Mouse (Mus musculus) intestine, embryonic 14.5 days (tissue): ENCODE measurements at regions not wholly inside any gene's neighbourhood (a gene's known extent, or its start where the extent isn't known, plus 50 kb on each side); places are given as distances from the start of the nearest gene placed in this dataset.

Source experiments
- ATAC-seq: fragments of 200-750 bp; cut with Nextera tagmentation; replicated peaks from 2 replicates; pipeline ENCODE4 v1.8.0; 2017; ENCODE audit warnings: low read depth, moderate number of reproducible peaks, moderate TSS enrichment, moderate library complexity; ENCODE audit not compliant: low FRiP score, low TSS enrichment
- DNase-seq: peaks from one replicate; pipeline ENCODE4 v3.0.0-alpha.2; 2018; ENCODE audit warnings: low spot score
- H3K27ac ChIP-seq: fragments of 300-500 bp; sonication (generic); 2 replicates; pipeline ENCODE4 v1.5.1; 2014; ENCODE audit warnings: low read depth, mild to moderate bottlenecking, control low read depth
- H3K27me3 ChIP-seq: fragments of 300-500 bp; sonication (generic); replicated peaks from 2 replicates; pipeline ENCODE4 v1.6.1; 2014; ENCODE audit warnings: low read length, control low read depth; ENCODE audit not compliant: control insufficient read depth, insufficient read depth
- H3K36me3 ChIP-seq: fragments of 300-500 bp; sonication (generic); 2 replicates; pipeline ENCODE4 v1.6.1; 2014; ENCODE audit warnings: low read length, control low read depth; ENCODE audit not compliant: control insufficient read depth, insufficient read depth
- H3K4me1 ChIP-seq: fragments of 300-500 bp; sonication (generic); replicated peaks from 2 replicates; pipeline ENCODE4 v1.6.1; 2014; ENCODE audit warnings: low read length, control low read depth, mixed read lengths; ENCODE audit not compliant: control insufficient read depth, insufficient read depth
- H3K4me2 ChIP-seq: fragments of 300-500 bp; sonication (generic); 2 replicates; pipeline ENCODE4 v1.6.1; 2014; ENCODE audit warnings: low read length
- H3K4me3 ChIP-seq: fragments of 300-500 bp; sonication (generic); 2 replicates; pipeline ENCODE4 v1.5.1; 2014; ENCODE audit warnings: low read depth, low read length, control low read depth, mixed read lengths
- H3K9ac ChIP-seq: fragments of 300-500 bp; sonication (generic); 2 replicates; pipeline ENCODE4 v1.6.1; 2014; ENCODE audit warnings: mild to moderate bottlenecking, low read length
- H3K9me3 ChIP-seq: fragments of 300-500 bp; sonication (generic); 2 replicates; pipeline ENCODE4 v1.6.1; 2016; ENCODE audit warnings: low read length, control low read depth; ENCODE audit not compliant: control insufficient read depth
- WGBS: fragments of 180-500 bp; shearing (Covaris S2); extraction: QIAGEN DNeasy Blood & Tissue Kit; methylation state at CpG from one replicate; pipeline ENCODE4 v1.1.7; 2014; 5-methylcytosine and 5-hydroxymethylcytosine counted together

DNA sequence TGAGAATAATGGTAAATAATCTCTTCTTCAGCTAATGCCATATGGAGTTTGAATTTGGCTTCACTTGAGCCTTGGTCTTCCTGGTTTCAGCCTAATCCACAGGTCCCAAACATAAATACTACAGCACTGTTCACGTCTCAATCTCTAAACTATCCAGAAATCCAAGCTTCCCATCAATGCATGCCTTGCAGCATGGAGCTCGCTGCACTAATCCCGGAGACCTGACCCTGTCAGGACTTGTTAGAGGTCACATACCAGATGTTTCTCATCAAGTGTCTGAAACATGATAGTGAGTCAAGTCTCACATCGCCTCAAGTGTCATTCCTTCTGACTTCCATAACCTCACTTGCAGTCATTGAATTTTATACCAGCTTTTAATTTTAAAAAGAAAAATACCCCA lies 1082.9 kb upstream of the Cited2 start:
- Histone ChIP-seq H3K9me3 (no peaks in the 10 kb centered on the region), H3K4me2 (no peak overlapping the region), H3K9ac (no peak overlapping the region), H3K4me3 (no peak overlapping the region), H3K36me3 (no peaks in the 10 kb centered on the region), H3K27ac (no peak overlapping the region), H3K27me3 (no peaks in the 10 kb centered on the region), H3K4me1 (no peaks in the 10 kb centered on the region)
- 28% methylated on average over 4 of the region's 4 CpGs for WGBS
- DNase-seq, result no peak
- no peak for ATAC-seq

DNA sequence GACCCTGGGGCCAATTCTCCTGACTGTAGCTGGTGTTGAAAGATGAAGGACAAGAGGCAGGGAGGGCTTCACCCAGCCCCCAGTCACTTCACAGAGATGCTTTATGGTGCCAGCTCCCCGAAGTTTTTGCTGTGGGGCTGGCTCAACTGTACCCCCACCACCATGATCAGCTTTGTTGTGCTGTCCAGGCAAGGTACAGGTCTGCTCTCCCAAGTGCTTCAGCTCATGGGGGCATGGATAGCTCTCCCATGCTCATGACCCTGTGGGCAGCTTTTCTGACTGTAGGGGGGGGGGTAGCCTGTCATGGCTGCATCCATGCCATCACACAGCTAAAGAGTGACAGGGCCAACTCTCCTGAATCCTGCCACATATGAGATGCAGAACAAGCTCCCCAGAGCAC lies 1072.9 kb upstream of the Cited2 start:
- Histone ChIP-seq H3K4me3 (no peak overlapping the region), H3K27me3 (no peaks in the 10 kb centered on the region), H3K27ac (no peak overlapping the region), H3K4me1 (no peaks in the 10 kb centered on the region), H3K9me3 (no peaks in the 10 kb centered on the region), H3K9ac (no peak overlapping the region), H3K4me2 (no peak overlapping the region), H3K36me3 (no peaks in the 10 kb centered on the region)
- DNase-seq (no peak), ATAC-seq (no peak; the same call in 1 of the 2 replicates)
- WGBS, result 93% methylated on average over 1 of the region's 1 CpGs

DNA sequence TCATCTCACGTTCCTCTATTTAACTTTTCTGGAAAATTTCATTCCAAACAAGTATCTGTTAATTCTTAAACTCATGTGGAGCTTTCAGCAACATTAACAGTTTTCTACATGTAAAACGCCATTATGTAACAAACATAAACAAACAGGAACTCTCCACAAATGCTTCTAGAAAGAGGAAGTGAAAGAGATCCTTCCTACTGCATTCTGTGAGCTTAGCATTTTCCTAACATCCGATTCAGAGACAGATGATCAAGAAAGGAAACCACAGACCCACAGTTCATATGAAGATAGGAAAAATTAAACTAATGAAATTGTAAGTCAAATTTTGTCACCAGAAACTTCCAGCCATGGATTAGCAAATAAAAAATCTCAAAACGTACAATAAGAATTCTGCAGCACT lies 1070.6 kb upstream of the Cited2 start:
- H3K27ac ChIP-seq, result no peak overlapping the region
- ATAC-seq (no peak), DNase-seq (no peak)
- no peaks in the 10 kb centered on the region for H3K9me3 ChIP-seq
- 77% methylated on average over 4 of the region's 4 CpGs for WGBS
- H3K4me3 ChIP-seq, result no peak overlapping the region
- no peaks in the 10 kb centered on the region for H3K36me3 ChIP-seq
- H3K27me3 ChIP-seq, result no peaks in the 10 kb centered on the region
- no peak overlapping the region for H3K9ac ChIP-seq
- H3K4me1 ChIP-seq, result no peaks in the 10 kb centered on the region
- no peak overlapping the region for H3K4me2 ChIP-seq

DNA sequence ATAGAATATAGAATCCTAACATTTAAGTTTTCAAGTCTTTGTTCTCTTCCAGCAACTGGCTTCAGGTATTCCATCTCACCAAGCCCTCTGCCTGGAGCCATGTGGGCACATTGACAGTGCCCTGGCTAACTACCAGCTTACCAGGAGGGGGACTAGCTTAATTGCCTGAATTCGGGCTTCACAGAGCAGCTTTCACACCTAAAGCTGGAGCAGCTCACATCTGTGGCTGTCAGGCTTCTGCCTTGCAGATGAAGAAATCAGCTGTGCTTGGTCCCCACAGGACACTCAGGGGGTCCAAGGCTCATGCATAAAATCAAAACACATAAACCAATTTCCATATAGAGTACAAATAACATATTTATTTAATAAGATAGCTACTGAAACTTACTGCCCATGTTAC lies 1058.5 kb upstream of the Cited2 start:
- no peak overlapping the region for H3K27ac ChIP-seq
- DNase-seq (no peak), ATAC-seq (no peak)
- H3K27me3 ChIP-seq, result no peaks in the 10 kb centered on the region
- WGBS, result 50% methylated on average over 1 of the region's 1 CpGs
- H3K4me3 ChIP-seq, result no peak overlapping the region
- no peak overlapping the region for H3K9ac ChIP-seq
- H3K9me3 ChIP-seq, result no peaks in the 10 kb centered on the region
- H3K36me3 ChIP-seq, result no peaks in the 10 kb centered on the region
- H3K4me2 ChIP-seq, result no peak overlapping the region
- no peaks in the 10 kb centered on the region for H3K4me1 ChIP-seq

DNA sequence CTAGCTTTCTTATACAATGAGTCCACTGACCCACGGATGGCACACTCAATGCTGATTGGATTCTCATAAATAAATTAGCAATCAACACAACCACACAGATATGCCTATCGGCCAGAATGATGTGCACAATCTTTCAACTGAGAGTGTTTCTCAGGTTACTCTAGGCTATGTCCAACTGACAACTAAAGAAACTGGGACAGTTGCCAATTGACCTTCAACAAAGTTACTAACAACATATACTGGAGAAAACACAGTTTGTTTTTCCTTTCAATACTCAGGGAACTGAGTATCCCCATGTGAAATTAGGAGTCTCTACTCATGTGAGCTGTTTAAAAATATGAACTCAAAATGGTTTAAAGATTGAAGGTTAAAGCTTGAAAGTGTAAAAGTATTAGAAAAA lies 1052.7 kb upstream of the Cited2 start:
- H3K4me2 ChIP-seq, result no peak overlapping the region
- no peaks in the 10 kb centered on the region for H3K4me1 ChIP-seq
- no peak for ATAC-seq
- H3K9ac ChIP-seq, result no peak overlapping the region
- no peak overlapping the region for H3K4me3 ChIP-seq
- H3K27ac ChIP-seq, result no peak overlapping the region
- 81% methylated on average over 2 of the region's 2 CpGs for WGBS
- no peaks in the 10 kb centered on the region for H3K36me3 ChIP-seq
- no peaks in the 10 kb centered on the region for H3K27me3 ChIP-seq
- no peaks in the 10 kb centered on the region for H3K9me3 ChIP-seq
- no peak for DNase-seq

DNA sequence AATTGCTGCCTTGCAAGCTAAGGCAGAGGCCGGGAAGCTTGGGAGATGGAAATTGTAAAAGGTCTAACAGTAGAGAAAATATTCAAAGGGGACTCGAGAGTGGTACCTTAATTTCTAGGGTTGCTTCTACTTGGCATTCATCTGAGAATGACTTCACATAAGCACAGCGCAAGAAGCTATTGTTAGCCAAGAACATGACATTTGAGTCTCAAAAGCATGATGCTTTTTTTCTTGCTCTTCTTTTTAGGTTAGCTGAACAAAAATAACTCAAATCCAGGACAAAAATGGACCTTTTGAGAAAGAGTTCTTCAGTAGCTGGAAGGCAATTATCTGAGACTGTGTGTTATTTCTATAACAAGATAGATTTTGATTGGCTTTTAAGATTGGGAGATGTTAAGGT lies 1042.0 kb upstream of the Cited2 start:
- no peak for DNase-seq
- Histone ChIP-seq H3K27me3 (no peaks in the 10 kb centered on the region), H3K4me1 (no peaks in the 10 kb centered on the region), H3K4me2 (no peak overlapping the region), H3K4me3 (no peak overlapping the region), H3K36me3 (no peaks in the 10 kb centered on the region), H3K9ac (no peak overlapping the region), H3K9me3 (no peaks in the 10 kb centered on the region), H3K27ac (no peak overlapping the region)
- no peak for ATAC-seq
- 88% methylated on average over 3 of the region's 3 CpGs for WGBS

DNA sequence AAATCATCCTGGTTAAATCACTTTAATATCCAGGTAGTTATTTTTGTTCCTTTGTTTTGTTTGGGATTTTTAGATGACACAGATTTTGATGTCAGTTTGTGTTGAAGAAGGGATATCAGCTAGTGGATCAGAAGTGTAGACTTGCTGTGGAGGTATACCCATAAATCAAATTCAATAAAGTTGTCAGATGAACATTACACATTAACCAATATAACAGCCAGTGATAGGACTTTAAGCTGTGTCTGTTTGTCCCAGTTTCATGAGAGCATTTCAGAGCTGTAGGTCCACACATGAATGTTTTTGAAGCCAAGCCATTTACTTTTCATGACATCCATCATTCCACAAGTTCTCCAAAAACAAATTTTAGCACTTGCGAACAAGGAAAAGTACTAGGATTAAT lies 1037.7 kb upstream of the Cited2 start:
- no peaks in the 10 kb centered on the region for H3K36me3 ChIP-seq
- no peak overlapping the region for H3K9ac ChIP-seq
- H3K4me2 ChIP-seq, result no peak overlapping the region
- ATAC-seq (no peak), DNase-seq (no peak)
- no peaks in the 10 kb centered on the region for H3K4me1 ChIP-seq
- 73% methylated on average over 1 of the region's 1 CpGs for WGBS
- H3K27me3 ChIP-seq, result no peaks in the 10 kb centered on the region
- H3K27ac ChIP-seq, result no peak overlapping the region
- no peak overlapping the region for H3K4me3 ChIP-seq
- H3K9me3 ChIP-seq, result no peaks in the 10 kb centered on the region

DNA sequence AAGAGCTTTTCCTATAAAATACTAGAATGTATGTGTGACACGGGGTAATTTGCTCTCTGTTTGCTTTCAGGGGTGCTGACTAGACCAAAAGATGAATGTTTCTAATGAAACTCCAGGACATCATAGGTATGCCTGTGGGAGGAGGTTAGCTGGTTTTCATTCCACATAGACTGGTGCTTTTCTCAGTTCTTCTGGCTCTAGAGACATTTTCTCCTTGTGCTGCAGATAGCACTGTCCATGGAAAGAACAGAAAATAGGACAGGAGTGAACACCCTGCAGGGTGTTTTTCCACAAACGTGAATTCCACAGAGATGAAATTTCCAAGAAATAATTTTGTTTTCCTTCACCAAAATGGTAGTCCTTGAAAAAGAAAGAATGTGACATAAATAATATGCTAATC lies 1016.0 kb upstream of the Cited2 start:
- no peaks in the 10 kb centered on the region for H3K4me1 ChIP-seq
- H3K36me3 ChIP-seq, result no peaks in the 10 kb centered on the region
- H3K9me3 ChIP-seq, result no peaks in the 10 kb centered on the region
- H3K9ac ChIP-seq, result no peak overlapping the region
- ATAC-seq, result no peak
- H3K4me3 ChIP-seq, result no peak overlapping the region
- WGBS, result 71% methylated on average over 2 of the region's 2 CpGs
- H3K4me2 ChIP-seq, result no peak overlapping the region
- no peak for DNase-seq
- H3K27me3 ChIP-seq, result no peaks in the 10 kb centered on the region
- H3K27ac ChIP-seq, result no peak overlapping the region

DNA sequence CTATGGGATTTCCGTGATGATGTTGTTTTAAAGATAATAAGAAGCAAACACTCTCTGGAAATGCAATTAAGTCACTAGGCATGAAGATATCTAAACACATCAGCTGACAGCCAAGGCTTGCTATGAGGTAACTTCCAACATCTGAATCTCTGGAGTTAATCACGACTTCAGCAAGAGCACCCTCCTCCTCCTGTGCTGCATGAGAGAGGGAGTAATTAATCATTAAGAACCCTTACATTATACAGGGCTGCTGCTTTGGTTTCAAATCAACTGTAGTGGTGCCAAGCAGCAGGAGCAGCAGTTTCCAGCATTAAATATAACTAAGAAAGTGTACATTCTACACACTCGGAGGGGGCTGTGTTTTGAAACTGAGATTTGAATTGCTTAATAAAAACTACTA lies 1009.9 kb upstream of the Cited2 start:
- no peaks in the 10 kb centered on the region for H3K27me3 ChIP-seq
- 33% methylated on average over 3 of the region's 3 CpGs for WGBS
- ATAC-seq (no peak), DNase-seq (no peak)
- H3K9me3 ChIP-seq, result no peaks in the 10 kb centered on the region
- no peak overlapping the region for H3K4me2 ChIP-seq
- no peak overlapping the region for H3K4me3 ChIP-seq
- H3K36me3 ChIP-seq, result no peaks in the 10 kb centered on the region
- H3K27ac ChIP-seq, result no peak overlapping the region
- H3K4me1 ChIP-seq, result no peaks in the 10 kb centered on the region
- no peak overlapping the region for H3K9ac ChIP-seq
